Mouse (Mus musculus): ENCODE results near the gene Plin4. TPM values are rescaled to one million over a fixed set of nuclear protein-coding genes. Genes with fewer than 3 reads are reported as not detected.
"Not testable (repeated sequence)": the region's sequence is repeated elsewhere in the genome, so short reads cannot be mapped to it uniquely, and the experiment has no call there.

The Plin4 gene
- total RNA-seq, 2 experiments from 2014 or later, result 118 to 175 TPM

DNA sequence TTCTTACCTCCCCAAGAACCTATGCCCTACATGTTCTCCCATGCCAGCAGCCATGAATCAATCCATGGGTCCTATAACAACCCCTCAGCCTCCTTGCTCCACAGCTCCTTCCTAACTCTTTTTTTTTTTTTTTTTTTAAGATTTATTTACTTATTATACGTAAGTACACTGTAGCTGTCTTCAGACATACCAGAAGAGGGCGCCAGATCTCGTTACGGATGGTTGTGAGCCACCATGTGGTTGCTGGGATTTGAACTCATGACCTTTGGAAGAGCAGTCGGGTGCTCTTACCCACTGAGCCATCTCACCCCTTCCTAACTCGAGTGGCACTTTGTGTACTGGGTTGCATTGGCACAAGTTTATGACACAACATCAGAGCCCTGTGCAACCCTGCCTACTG is 43.9 kb downstream of the Plin4 start:
- not testable (repeated sequence) for DNase-seq

DNA sequence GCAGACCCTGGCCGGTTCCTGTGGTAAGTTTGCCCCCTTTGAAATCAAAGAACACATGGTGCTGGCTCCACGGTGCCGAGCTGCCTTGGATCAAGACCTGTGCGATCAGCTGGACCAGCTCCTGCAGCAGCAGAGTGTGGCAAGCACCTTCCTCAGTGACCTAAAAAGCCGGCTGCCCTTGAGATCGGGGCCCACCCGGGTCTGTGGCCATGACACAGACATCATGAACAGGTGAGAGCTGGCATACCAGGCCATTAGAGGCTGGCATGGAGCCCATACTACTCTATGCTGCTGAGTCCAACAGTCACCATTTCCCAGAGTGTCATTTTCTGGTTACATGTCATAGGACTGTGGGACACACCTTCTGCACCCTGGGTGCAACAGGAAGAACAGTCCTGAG is 47.5 kb downstream of the Plin4 start:
- DNase-seq, result no peak

DNA sequence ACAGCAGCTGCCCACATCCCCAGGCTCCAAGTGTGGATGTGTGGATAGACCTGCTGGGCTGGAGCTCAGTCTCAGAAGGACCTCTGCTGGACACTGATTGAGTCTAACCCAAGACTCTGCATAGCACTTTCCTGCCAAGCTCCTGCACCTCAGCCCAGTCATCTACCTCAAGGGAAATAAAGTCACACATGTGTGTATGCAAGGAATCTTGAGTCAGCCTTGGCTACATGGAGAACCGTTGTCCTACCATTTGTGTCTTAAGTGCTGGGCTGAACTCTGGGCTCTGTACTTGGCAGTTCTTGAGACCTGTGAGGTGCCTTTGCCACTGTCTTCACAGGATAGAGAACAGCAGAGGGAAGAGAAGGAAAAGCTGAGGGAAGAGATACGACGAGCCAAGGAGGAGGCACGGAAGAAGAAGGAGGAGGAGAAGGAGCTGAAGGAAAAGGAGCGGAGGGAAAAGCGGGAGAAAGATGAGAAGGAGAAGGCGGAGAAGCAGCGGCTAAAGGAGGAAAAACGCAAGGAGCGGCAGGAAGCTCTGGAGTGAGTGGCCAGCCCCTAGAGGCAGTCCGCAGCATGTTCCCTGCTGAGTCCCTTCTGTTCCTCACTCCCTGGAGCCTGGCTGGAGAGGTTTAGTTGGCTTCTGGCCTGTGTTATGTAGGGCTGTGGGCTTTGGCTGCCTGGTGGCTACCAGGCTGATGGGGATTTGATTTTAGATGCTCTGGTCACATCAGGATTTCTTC is 52.1 kb downstream of the Plin4 start:
- DNase-seq, result no peak

DNA sequence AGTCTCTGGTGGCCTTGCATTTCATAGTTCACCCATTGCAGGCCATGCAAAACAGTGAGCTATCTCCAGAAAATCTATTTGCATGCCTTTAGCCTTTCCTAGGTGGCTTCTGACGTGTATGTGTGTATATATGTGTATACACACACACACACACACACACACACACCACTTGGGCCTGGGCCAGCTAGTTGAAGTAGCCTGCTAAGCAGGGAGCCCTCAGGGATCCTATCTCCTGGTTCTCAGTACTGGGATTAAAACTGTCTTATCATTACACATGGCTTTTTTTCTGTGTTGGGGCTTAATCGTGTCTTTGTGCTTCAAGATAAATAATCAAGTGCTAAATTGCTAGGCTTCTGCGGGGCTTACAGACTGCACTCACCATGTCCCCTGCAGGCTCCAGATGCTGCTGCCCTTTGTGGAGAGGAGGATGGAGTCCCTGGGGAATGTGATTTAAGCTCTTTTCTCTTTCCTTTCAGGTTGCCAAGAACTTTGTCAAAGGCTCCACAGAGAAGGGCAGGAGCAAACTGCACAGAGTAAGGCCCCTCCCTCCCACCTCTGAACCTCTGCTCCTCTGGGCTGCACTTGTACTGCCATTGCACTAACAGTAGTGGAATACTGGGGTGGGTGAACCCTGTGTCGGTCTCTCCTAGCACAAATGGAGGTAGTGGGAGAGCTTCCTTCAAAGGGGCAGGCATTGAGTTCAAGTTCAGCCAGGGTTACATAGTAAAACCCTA is 53.5 kb downstream of the Plin4 start:
- no peak for DNase-seq

DNA sequence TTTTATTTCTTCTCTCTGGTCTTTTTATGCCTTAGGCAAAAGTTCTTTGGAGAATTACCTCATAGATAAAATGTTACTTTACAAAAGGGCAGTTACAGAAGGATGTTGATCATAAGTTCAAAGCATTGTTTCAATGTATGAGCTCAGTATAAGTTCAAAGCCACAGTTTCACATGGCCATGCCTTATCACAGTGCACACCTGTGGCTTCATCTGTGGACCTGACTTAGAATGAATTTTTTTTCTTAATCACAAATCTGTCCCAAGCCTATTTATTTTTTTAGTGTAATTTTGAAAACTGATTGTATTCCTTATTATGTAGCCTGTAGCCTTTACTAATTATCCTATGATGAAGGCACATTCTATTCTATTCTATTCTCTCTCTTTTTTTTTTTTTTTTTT is 54.7 kb downstream of the Plin4 start:
- DNase-seq, result no peak

DNA sequence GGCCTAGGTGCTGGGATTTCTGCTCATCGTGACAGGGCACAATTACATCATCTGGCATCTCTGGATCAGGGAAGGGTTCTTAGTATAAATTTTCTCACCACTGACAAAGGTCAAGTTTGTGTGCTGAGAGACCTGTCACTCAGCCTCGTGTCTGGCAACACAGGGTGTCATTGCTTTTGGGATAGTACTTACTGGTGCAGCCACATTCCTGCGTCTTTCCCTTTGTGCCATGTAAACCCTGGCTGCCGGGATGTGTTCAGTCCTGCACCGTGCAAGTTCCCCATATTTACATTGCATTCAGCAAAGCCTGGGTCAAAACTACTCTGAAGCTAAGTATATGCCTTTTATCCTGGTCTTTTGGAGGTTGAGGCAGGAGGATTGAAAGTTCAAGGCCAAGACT is 58.2 kb downstream of the Plin4 start:
- DNase-seq, result no peak

Other genes starting within 250 kb of the Plin4 start
- 1 to 10 TPM; 3.1 to 4.9 TPM for gene Zfp119a, start 230.9 kb downstream of the Plin4 start, total RNA-seq (2021)
- gene Zfp959, start 217.7 kb downstream of the Plin4 start, total RNA-seq (2021), result 1 to 10 TPM; 4.5 to 4.9 TPM
- gene Zfp119b, start 160.3 kb downstream of the Plin4 start, total RNA-seq (2021), result 1 to 10 TPM; 2.4 TPM
- gene Ebi3, start 157.2 kb downstream of the Plin4 start, total RNA-seq (2021), result 1 to 10 TPM in 1 of 2 experiments, under 1 TPM in 1; 0.69 to 1.1 TPM
- 1 to 10 TPM; 7.5 to 8.6 TPM for gene Yju2, start 150.7 kb downstream of the Plin4 start, total RNA-seq (2021)
- gene Shd, start 139.3 kb downstream of the Plin4 start, total RNA-seq (2021), result 1 to 10 TPM; 1.1 to 1.9 TPM
- not detected for gene Fsd1, start 123.3 kb downstream of the Plin4 start, total RNA-seq (2021)
- gene Stap2, start 104.2 kb downstream of the Plin4 start, total RNA-seq (2021), result 10 to 100 TPM; 12.3 to 12.9 TPM
- 10 to 100 TPM; 59.7 to 60.5 TPM for gene Mpnd, start 104.1 kb downstream of the Plin4 start, total RNA-seq (2021)
- 10 to 100 TPM; 11.7 to 13.7 TPM for gene Sh3gl1, start 73.2 kb downstream of the Plin4 start, total RNA-seq (2021)
- 1 to 10 TPM; 1.1 to 1.3 TPM for gene Chaf1a, start 69.4 kb downstream of the Plin4 start, total RNA-seq (2021)
- gene Ubxn6, start 34.8 kb downstream of the Plin4 start, total RNA-seq (2021), result 10 to 100 TPM; 51.4 to 57.0 TPM
- 10 to 100 TPM; 30.6 to 37.2 TPM for gene Hdgfl2, start 30.2 kb downstream of the Plin4 start, total RNA-seq (2021)
- gene Plin5, start 7.8 kb upstream of the Plin4 start, total RNA-seq (2021), result 100 to 1,000 TPM; 166 TPM
- gene Lrg1, start 12.2 kb upstream of the Plin4 start, total RNA-seq (2021), result 10 to 100 TPM; 56.2 to 65.4 TPM
- gene Sema6b, start 30.5 kb upstream of the Plin4 start, total RNA-seq (2021), result 10 to 100 TPM; 12.5 to 13.5 TPM
- gene Tnfaip8l1, start 52.7 kb upstream of the Plin4 start, total RNA-seq (2021), result 1 to 10 TPM; 1.3 to 1.5 TPM
- gene Mydgf, start 74.1 kb upstream of the Plin4 start, total RNA-seq (2021), result 10 to 100 TPM; 25.4 to 26.1 TPM
- 10 to 100 TPM; 43.7 to 44.3 TPM for gene Dpp9, start 109.1 kb upstream of the Plin4 start, total RNA-seq (2021)
- 100 to 1,000 TPM; 115 to 117 TPM for gene Fem1a, start 147.0 kb upstream of the Plin4 start, total RNA-seq (2021)
- gene Ticam1, start 167.0 kb upstream of the Plin4 start, total RNA-seq (2021), result 1 to 10 TPM; 9.1 to 9.2 TPM
- 100 to 1,000 TPM; 178 to 190 TPM for gene Plin3, start 183.1 kb upstream of the Plin4 start, total RNA-seq (2021)
- gene Arrdc5, start 190.5 kb upstream of the Plin4 start, total RNA-seq (2021), result not detected
- gene Uhrf1, start 193.5 kb upstream of the Plin4 start, total RNA-seq (2021), result 1 to 10 TPM; 1.4 to 2.5 TPM
- gene Kdm4b, start 216.3 kb upstream of the Plin4 start, total RNA-seq (2021), result 10 to 100 TPM; 29.6 to 30.3 TPM